Mouse (Mus musculus): ENCODE results near the gene Gpr50. TPM values are rescaled to one million over a fixed set of nuclear protein-coding genes. Genes with fewer than 3 reads are reported as not detected.

The Gpr50 gene
- polyA plus RNA-seq, 1 experiment from 2014 or later, result 1.8 TPM

GRCm38 (mm10) chrX:71649993-71650392 lies 13.5 kb upstream of the Gpr50 start:
- H3K4me2 ChIP-seq (replicated peaks), result 0 out of 2 replicates have a peak overlapping the region, but pooled peaks have one; percentile 9
- no peaks in the 10 kb centered on the region for H3K27me3 ChIP-seq (ENCODE audit: control insufficient read depth, insufficient read depth, low read length)
- H3K4me1 ChIP-seq (replicated peaks; ENCODE audit: control insufficient read depth, insufficient read depth, low read length), result no peaks in the 10 kb centered on the region; the same call in 1 of the 2 replicates
- no peaks in the 10 kb centered on the region for H3K9me3 ChIP-seq (ENCODE audit: control insufficient read depth, low read length)
- DNase-seq (ENCODE audit: low spot score) (no peak), ATAC-seq (ENCODE audit: low FRiP score) (peak; percentile 58; the same call in 1 of the 2 replicates)
- no peak overlapping the region for H3K9ac ChIP-seq
- H3K36me3 ChIP-seq (replicated peaks; ENCODE audit: control insufficient read depth, insufficient read depth), result no peaks in the 10 kb centered on the region
- H3K4me3 ChIP-seq (replicated peaks; ENCODE audit: low read length), result no peak overlapping the region
- H3K27ac ChIP-seq, result no peak overlapping the region
- WGBS, result 26% methylated on average over 8 of the region's 8 CpGs

- no peak overlapping the region for H3K27ac ChIP-seq
- H3K4me1 ChIP-seq (replicated peaks; ENCODE audit: control insufficient read depth, insufficient read depth, low read length), result no peaks in the 10 kb centered on the region
- ATAC-seq (ENCODE audit: low FRiP score) (no peak), DNase-seq (ENCODE audit: low spot score) (no peak)
- peaks cover 70% of the 10 kb centered on the region for H3K27me3 ChIP-seq (ENCODE audit: control insufficient read depth, insufficient read depth, low read length)
- no peaks in the 10 kb centered on the region for H3K36me3 ChIP-seq (replicated peaks; ENCODE audit: control insufficient read depth, insufficient read depth)
- H3K9ac ChIP-seq, result no peak overlapping the region
- H3K4me3 ChIP-seq (replicated peaks; ENCODE audit: low read length), result peak overlapping the region; percentile 3; the same call in 1 of the 2 replicates
- H3K4me2 ChIP-seq (replicated peaks), result peak overlapping the region; percentile 22; the same call in 1 of the 2 replicates
- WGBS, result 21% methylated on average over 14 of the region's 14 CpGs
- peaks cover 11% of the 10 kb centered on the region for H3K9me3 ChIP-seq (ENCODE audit: control insufficient read depth, low read length)
Measured at GRCm38 (mm10) chrX:71661794-71662193, 1.7 kb upstream of the Gpr50 start.

DNA sequence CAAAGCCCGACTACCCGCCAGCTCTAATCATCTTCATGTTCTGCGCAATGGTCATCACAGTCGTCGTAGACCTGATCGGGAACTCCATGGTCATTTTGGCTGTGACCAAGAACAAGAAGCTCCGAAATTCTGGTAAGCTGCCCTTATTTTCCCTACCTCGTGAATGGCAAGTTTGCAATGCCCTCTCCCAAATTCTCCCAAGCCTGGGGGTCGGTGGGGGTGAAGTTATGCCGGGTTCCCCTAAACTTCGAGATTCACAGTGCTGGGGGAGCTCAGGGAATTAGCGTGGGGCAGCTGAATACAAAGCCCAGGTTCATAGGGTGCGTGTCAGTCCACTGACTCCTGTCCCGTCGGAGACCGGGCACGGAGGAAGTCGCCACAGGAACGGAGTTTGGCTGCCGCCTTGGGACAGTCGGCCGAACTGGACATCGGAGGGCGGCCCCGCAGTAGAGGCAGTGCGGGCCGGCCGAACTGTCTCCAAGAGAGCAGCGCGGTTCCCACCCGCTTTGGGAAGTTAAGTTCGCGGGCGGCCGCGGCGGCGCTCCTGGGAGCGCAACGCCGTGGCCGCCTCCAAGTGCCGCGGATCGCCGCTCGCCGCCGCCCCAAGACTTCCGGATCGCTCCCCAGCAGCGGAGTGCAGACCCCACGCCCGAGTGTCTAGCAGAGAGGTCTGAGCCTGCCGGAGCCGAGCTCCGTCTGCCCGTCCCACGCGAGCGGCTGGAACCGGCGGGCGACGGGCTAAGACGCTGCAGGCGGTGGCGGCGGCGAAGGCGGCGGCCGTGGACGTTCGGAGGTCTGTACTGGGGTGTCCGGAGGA lies 612 bp downstream of the Gpr50 start:
- DNase-seq (ENCODE audit: low spot score) (no peak), ATAC-seq (ENCODE audit: low FRiP score) (peak; percentile 31; the same call in 1 of the 2 replicates)
- peak overlapping the region; percentile 64 for H3K4me2 ChIP-seq (replicated peaks)
- peak overlapping the region; percentile 31; the same call in 1 of the 2 replicates for H3K9ac ChIP-seq
- peak overlapping the region; percentile 43 for H3K4me3 ChIP-seq (replicated peaks; ENCODE audit: low read length)
- peaks cover 11% of the 10 kb centered on the region for H3K9me3 ChIP-seq (ENCODE audit: control insufficient read depth, low read length)
- H3K4me1 ChIP-seq (replicated peaks; ENCODE audit: control insufficient read depth, insufficient read depth, low read length), result no peaks in the 10 kb centered on the region
- H3K27ac ChIP-seq, result no peak overlapping the region
- no peaks in the 10 kb centered on the region for H3K36me3 ChIP-seq (replicated peaks; ENCODE audit: control insufficient read depth, insufficient read depth)
- WGBS, result 20% methylated on average over 65 of the region's 76 CpGs
- peaks cover 85% of the 10 kb centered on the region for H3K27me3 ChIP-seq (ENCODE audit: control insufficient read depth, insufficient read depth, low read length)

- peak overlapping the region; percentile 31; the same call in 1 of the 2 replicates for H3K9ac ChIP-seq
- peaks cover 79% of the 10 kb centered on the region for H3K27me3 ChIP-seq (ENCODE audit: control insufficient read depth, insufficient read depth, low read length)
- ATAC-seq (ENCODE audit: low FRiP score) (peak; percentile 34; the same call in 1 of the 2 replicates), DNase-seq (ENCODE audit: low spot score) (no peak)
- H3K4me2 ChIP-seq (replicated peaks), result peak overlapping the region; percentile 64
- H3K27ac ChIP-seq, result no peak overlapping the region
- 6% methylated on average over 10 of the region's 15 CpGs for WGBS
- peaks cover 11% of the 10 kb centered on the region for H3K9me3 ChIP-seq (ENCODE audit: control insufficient read depth, low read length)
- peak overlapping the region; percentile 43 for H3K4me3 ChIP-seq (replicated peaks; ENCODE audit: low read length)
- no peaks in the 10 kb centered on the region for H3K36me3 ChIP-seq (replicated peaks; ENCODE audit: control insufficient read depth, insufficient read depth)
- no peaks in the 10 kb centered on the region for H3K4me1 ChIP-seq (replicated peaks; ENCODE audit: control insufficient read depth, insufficient read depth, low read length)
Measured at GRCm38 (mm10) chrX:71664688-71665026, 1.2 kb downstream of the Gpr50 start.

DNA sequence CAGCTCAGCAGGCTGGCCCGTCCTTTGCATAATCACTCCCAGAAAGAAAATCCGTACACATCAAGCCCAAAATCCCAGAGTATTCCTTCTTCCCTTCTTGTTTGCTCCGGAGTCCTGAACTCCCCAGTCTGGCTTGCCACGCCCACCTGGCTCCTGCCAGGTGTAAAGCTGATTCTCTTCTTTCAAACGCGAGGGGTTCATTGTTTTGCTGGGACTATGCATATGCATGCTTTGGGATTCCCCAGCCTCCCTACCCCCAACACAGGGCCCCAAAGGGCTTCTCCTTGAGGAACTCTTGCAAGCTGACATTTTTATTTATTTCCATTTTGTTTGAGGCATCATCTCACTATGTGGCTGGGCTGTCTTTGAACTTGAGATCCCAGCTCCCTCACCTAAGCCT lies 6.8 kb downstream of the Gpr50 start:
- no peak for DNase-seq (ENCODE audit: low spot score)
- Histone ChIP-seq H3K36me3 (replicated peaks; ENCODE audit: control insufficient read depth, insufficient read depth) (no peaks in the 10 kb centered on the region), H3K27me3 (ENCODE audit: control insufficient read depth, insufficient read depth, low read length) (peaks cover 29% of the 10 kb centered on the region), H3K4me2 (replicated peaks) (no peak overlapping the region), H3K9me3 (ENCODE audit: control insufficient read depth, low read length) (no peaks in the 10 kb centered on the region), H3K4me3 (replicated peaks; ENCODE audit: low read length) (no peak overlapping the region), H3K4me1 (replicated peaks; ENCODE audit: control insufficient read depth, insufficient read depth, low read length) (no peaks in the 10 kb centered on the region), H3K9ac (no peak overlapping the region), H3K27ac (no peak overlapping the region)
- 16% methylated on average over 6 of the region's 6 CpGs for WGBS
- ATAC-seq (ENCODE audit: low FRiP score), result no peak

DNA sequence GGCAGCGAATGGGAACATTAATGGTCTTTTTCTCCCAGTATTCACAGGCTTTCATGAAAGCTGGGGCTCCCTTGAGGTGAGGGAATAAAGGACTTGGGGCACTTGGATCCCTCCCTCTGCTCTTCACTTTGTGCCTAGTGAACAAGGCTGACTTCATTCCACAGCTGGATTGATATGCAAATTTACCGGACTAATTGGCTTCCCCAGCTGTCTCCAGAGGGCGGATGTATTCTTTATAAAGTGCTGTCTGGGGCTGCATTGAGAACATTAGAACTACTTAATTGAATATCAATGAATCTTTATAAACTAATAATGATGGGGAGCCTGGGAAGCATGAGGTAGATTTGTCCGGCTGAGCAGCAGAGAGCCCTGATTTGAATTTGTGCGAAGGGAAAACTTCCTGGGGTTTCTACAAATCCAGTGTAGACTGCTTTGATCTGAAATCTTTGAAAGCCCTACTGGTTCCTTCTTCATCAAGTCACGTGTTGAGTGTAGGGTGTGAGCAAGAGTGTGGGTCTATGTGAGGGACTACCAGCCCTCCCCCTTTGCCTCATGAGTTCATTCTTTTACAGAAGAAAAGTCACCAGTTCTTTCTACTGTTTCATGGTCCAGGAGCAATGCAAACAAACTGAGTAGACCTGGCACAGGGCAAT lies 37.5 kb downstream of the Gpr50 start:
- Histone ChIP-seq H3K27ac (no peak overlapping the region), H3K9ac (no peak overlapping the region), H3K4me3 (replicated peaks; ENCODE audit: low read length) (no peak overlapping the region), H3K4me1 (replicated peaks; ENCODE audit: control insufficient read depth, insufficient read depth, low read length) (no peaks in the 10 kb centered on the region), H3K27me3 (ENCODE audit: control insufficient read depth, insufficient read depth, low read length) (no peaks in the 10 kb centered on the region), H3K36me3 (replicated peaks; ENCODE audit: control insufficient read depth, insufficient read depth) (no peaks in the 10 kb centered on the region), H3K4me2 (replicated peaks) (no peak overlapping the region), H3K9me3 (ENCODE audit: control insufficient read depth, low read length) (no peaks in the 10 kb centered on the region)
- peak; percentile 65; the same call in 1 of the 2 replicates for ATAC-seq (ENCODE audit: low FRiP score)
- WGBS, result 17% methylated on average over 6 of the region's 6 CpGs
- DNase-seq (ENCODE audit: low spot score), result peak; percentile 24

Other genes with a start within 250 kb of the Gpr50 start
- gene Cd99l2, start 170.8 kb upstream of the Gpr50 start, polyA plus RNA-seq (2014; fragmentation: Nextera tagmentation; extraction: Ambion mirVana), result 66.7 and 77.7 TPM in 2 replicates
- 350 and 353 TPM in 2 replicates for gene Hmgb3, start 107.7 kb upstream of the Gpr50 start, polyA plus RNA-seq (2014; fragmentation: Nextera tagmentation; extraction: Ambion mirVana)
- 46.1 and 50.7 TPM in 2 replicates for gene Vma21, start 152.3 kb downstream of the Gpr50 start, polyA plus RNA-seq (2014; fragmentation: Nextera tagmentation; extraction: Ambion mirVana)

Measured in hindbrain, embryonic 14.5 days (tissue).